Mouse (Mus musculus) MEL (cell line): ENCODE measurements around the gene Ctnnd2. TPM values are rescaled to one million over a fixed set of nuclear protein-coding genes. Genes with fewer than 3 reads are reported as not detected.

Experiments used
- DNase-seq: peaks from one replicate; pipeline ENCODE4 v3.0.0; 2011; ENCODE audit warnings: low read depth, low spot score
- H3K27ac ChIP-seq: 2 replicates; pipeline ENCODE4 v1.5.1; 2012; ENCODE audit warnings: low read depth, mild to moderate bottlenecking, control low read depth, low read length, moderate library complexity; ENCODE audit not compliant: control insufficient read depth
- H3K27me3 ChIP-seq, 2 experiments: fragments of 150-350 bp in 1 of 2; sonication (generic) in 1 of 2; 2 replicates each; pipeline ENCODE4 v1.6.1; 2012; ENCODE audit warnings: low read length in 2 of 2, mild to moderate bottlenecking in 2 of 2, improper control_type of control experiment in 1 of 2, moderate library complexity in 1 of 2; ENCODE audit not compliant: insufficient read depth in 2 of 2, control insufficient read depth in 1 of 2
- H3K36me3 ChIP-seq, 2 experiments: 2 replicates each; pipeline ENCODE4 v1.6.1; 2012 to 2014; ENCODE audit warnings: low read length in 2 of 2, improper control_type of control experiment in 1 of 2, inconsistent platforms in 1 of 2, mild to moderate bottlenecking in 1 of 2; ENCODE audit not compliant: insufficient read depth in 2 of 2, control insufficient read depth in 1 of 2
- H3K4me1 ChIP-seq, 2 experiments: fragments of 150-350 bp in 1 of 2; sonication (generic) in 1 of 2; 2 replicates each; pipeline ENCODE4 v1.6.1; 2012; ENCODE audit warnings: low read length in 2 of 2, improper control_type of control experiment in 1 of 2, mild to moderate bottlenecking in 1 of 2; ENCODE audit not compliant: insufficient read depth in 2 of 2, control insufficient read depth in 1 of 2
- H3K4me3 ChIP-seq, 2 experiments: fragments of 150-350 bp in 1 of 2; sonication (generic) in 1 of 2; 2 replicates each; pipeline ENCODE4 v1.5.1; 2012; ENCODE audit warnings: low read depth in 2 of 2, low read length in 2 of 2, mild to moderate bottlenecking in 2 of 2, moderate library complexity in 2 of 2, control low read depth in 1 of 2, improper control_type of control experiment in 1 of 2; ENCODE audit not compliant: control insufficient read depth in 1 of 2, insufficient read depth in 1 of 2
- H3K79me2 ChIP-seq: 2 replicates; pipeline ENCODE4 v1.6.1; 2012; ENCODE audit warnings: mild to moderate bottlenecking, low read length, moderate library complexity; ENCODE audit not compliant: control insufficient read depth, poor library complexity, insufficient read depth
- H3K9ac ChIP-seq: 2 replicates; pipeline ENCODE4 v1.6.1; 2012; ENCODE audit warnings: low read depth, mild to moderate bottlenecking, control low read depth, low read length, moderate library complexity; ENCODE audit not compliant: control insufficient read depth, poor library complexity, severe bottlenecking
- H3K9me3 ChIP-seq: fragments of 150-350 bp; sonication (generic); replicated peaks from 2 replicates; pipeline ENCODE4 v1.6.1; 2012; ENCODE audit warnings: mild to moderate bottlenecking, low read length, improper control_type of control experiment, moderate library complexity; ENCODE audit not compliant: insufficient read depth
- BHLHE40 ChIP-seq: IDR thresholded peaks from 2 replicates; pipeline ENCODE4 v1.6.1; 2012; ENCODE audit warnings: low read depth, mild to moderate bottlenecking, inconsistent platforms, low read length, improper control_type of control experiment, borderline replicate concordance
- EP300 ChIP-seq, 2 experiments: IDR thresholded peaks; 2 replicates each; pipeline ENCODE4 v1.6.1; 2011; ENCODE audit warnings: improper control_type of control experiment in 2 of 2, low read length in 2 of 2, low read depth in 1 of 2, mild to moderate bottlenecking in 1 of 2
- ETS1 ChIP-seq: IDR thresholded peaks from 2 replicates; pipeline ENCODE4 v1.6.1; 2012; ENCODE audit warnings: low read depth, mild to moderate bottlenecking, inconsistent platforms, low read length, improper control_type of control experiment, moderate library complexity
- GATA1 ChIP-seq: IDR thresholded peaks from 2 replicates; pipeline ENCODE4 v1.6.1; 2011; ENCODE audit warnings: low read depth, low read length, improper control_type of control experiment
- KAT2A ChIP-seq: conservative IDR thresholded peaks from 2 replicates; pipeline ENCODE4 v1.6.1; 2012; ENCODE audit warnings: low read depth, low read length, improper control_type of control experiment, inconsistent platforms
- MXI1 ChIP-seq: IDR thresholded peaks from 2 replicates; pipeline ENCODE4 v1.6.1; 2011; ENCODE audit warnings: mild to moderate bottlenecking, low read depth, low read length, improper control_type of control experiment
- MYC ChIP-seq: IDR thresholded peaks from 2 replicates; pipeline ENCODE4 v1.6.1; 2011; ENCODE audit warnings: low read depth, mild to moderate bottlenecking, low read length, improper control_type of control experiment, moderate library complexity
- NRF1 ChIP-seq: IDR thresholded peaks from 2 replicates; pipeline ENCODE4 v1.6.1; 2014; ENCODE audit warnings: low read depth, mild to moderate bottlenecking, inconsistent platforms, low read length, improper control_type of control experiment, moderate library complexity; ENCODE audit not compliant: poor library complexity, insufficient read depth, severe bottlenecking
- POLR2A ChIP-seq, 2 experiments: IDR thresholded peaks; 2 replicates each; pipeline ENCODE4 v1.6.1; 2011 to 2012; ENCODE audit warnings: low read length in 2 of 2, mild to moderate bottlenecking in 2 of 2, control low read depth in 1 of 2, improper control_type of control experiment in 1 of 2, low read depth in 1 of 2, moderate library complexity in 1 of 2; ENCODE audit not compliant: control insufficient read depth in 1 of 2, insufficient read depth in 1 of 2, poor library complexity in 1 of 2
- POLR2AphosphoS5 ChIP-seq: IDR thresholded peaks from 2 replicates; pipeline ENCODE4 v1.6.1; 2012; ENCODE audit warnings: low read depth, borderline replicate concordance, mild to moderate bottlenecking, inconsistent platforms, low read length, moderate library complexity, mixed read lengths
- RAD21 ChIP-seq: IDR thresholded peaks from 2 replicates; pipeline ENCODE4 v1.6.1; 2011; ENCODE audit warnings: mild to moderate bottlenecking, low read depth, low read length, improper control_type of control experiment
- UBTF ChIP-seq: IDR thresholded peaks from 2 replicates; pipeline ENCODE4 v1.6.1; 2012; ENCODE audit warnings: low read depth, mild to moderate bottlenecking, inconsistent platforms, low read length, improper control_type of control experiment, moderate library complexity, borderline replicate concordance; ENCODE audit not compliant: insufficient read depth
- USF2 ChIP-seq, 2 experiments: IDR thresholded peaks; 2 replicates each; pipeline ENCODE4 v1.6.1; 2011 to 2012; ENCODE audit warnings: improper control_type of control experiment in 2 of 2, low read length in 2 of 2, borderline replicate concordance in 1 of 2, inconsistent platforms in 1 of 2, low read depth in 1 of 2, mild to moderate bottlenecking in 1 of 2; ENCODE audit not compliant: insufficient read depth in 1 of 2
- ZNF384 ChIP-seq: IDR thresholded peaks from 2 replicates; pipeline ENCODE4 v1.6.1; 2012; ENCODE audit warnings: low read depth, mild to moderate bottlenecking, inconsistent platforms, low read length, improper control_type of control experiment
- polyA plus RNA-seq, 2 experiments: library from polyadenylated mRNA; stranded (reverse) in 1 of 2; unstranded in 1 of 2; fragments of >175 nt in 1 of 2; fragments of >200 nt in 1 of 2; gene quantifications; 2 replicates each; pipeline versions ENCODE4 v1.2.1 to v1.2.4; 2012; ENCODE audit warnings: low replicate concordance in 2 of 2, low read depth in 1 of 2; ENCODE audit not compliant: insufficient read length in 2 of 2, insufficient read depth in 1 of 2, missing spikeins in 1 of 2
- total RNA-seq: library from RNA; depleted of rRNA; stranded (reverse); fragments of 300-350 nt; gene quantifications from 2 replicates; pipeline ENCODE4 v1.2.3, GENCODE M21; 2012

The Ctnnd2 gene
- total and polyA plus RNA-seq, 3 experiments = 0.03 TPM; not detected in 2

- no peaks in the 10 kb centered on the region for H3K27me3 ChIP-seq
- no peak overlapping the region for H3K9ac ChIP-seq
- no peaks in the 10 kb centered on the region for H3K9me3 ChIP-seq
- no peak for DNase-seq
- H3K4me1 ChIP-seq = no peaks in the 10 kb centered on the region
- no peaks in the 10 kb centered on the region for H3K36me3 ChIP-seq
- TF ChIP-seq BHLHE40 = no peak
- no peak for TF ChIP-seq USF2 (IDR thresholded peaks at IDR 0.05; ENCODE audit: borderline replicate concordance in 1 of 2, insufficient read depth in 1 of 2, low read depth in 1 of 2, low read length in 2 of 2)
- no peak for TF ChIP-seq NRF1
- no peak for TF ChIP-seq KAT2A
- TF ChIP-seq GATA1 = no peak
- no peak for TF ChIP-seq POLR2AphosphoS5
- TF ChIP-seq UBTF = no peak
- no peak for TF ChIP-seq ETS1
- TF ChIP-seq MXI1 = no peak
- no peak for TF ChIP-seq RAD21
- TF ChIP-seq EP300 (IDR thresholded peaks at IDR 0.05; ENCODE audit: low read depth in 1 of 2, low read length in 2 of 2) = no peak
- H3K27ac ChIP-seq = no peak overlapping the region
- H3K4me3 ChIP-seq = no peak overlapping the region
- H3K79me2 ChIP-seq = no peaks in the 10 kb centered on the region
Measured at GRCm38 (mm10) chr15:30634522-30634921, 462.1 kb downstream of the Ctnnd2 start.

GRCm38 (mm10) chr15:30640651-30641050 is 468.3 kb downstream of the Ctnnd2 start:
- no peaks in the 10 kb centered on the region for H3K9me3 ChIP-seq
- no peak for DNase-seq
- H3K4me1 ChIP-seq = no peaks in the 10 kb centered on the region
- H3K27me3 ChIP-seq = no peaks in the 10 kb centered on the region
- no peak overlapping the region for H3K27ac ChIP-seq
- H3K9ac ChIP-seq = no peak overlapping the region
- H3K36me3 ChIP-seq = no peaks in the 10 kb centered on the region
- no peak overlapping the region for H3K4me3 ChIP-seq
- TF ChIP-seq ZNF384 = no peak
- no peak for TF ChIP-seq BHLHE40
- TF ChIP-seq MXI1 = no peak
- no peak for TF ChIP-seq POLR2A (IDR thresholded peaks at IDR 0.05; ENCODE audit: control insufficient read depth in 1 of 2, insufficient read depth in 1 of 2, low read depth in 1 of 2, low read length in 2 of 2, poor library complexity in 1 of 2)
- no peak for TF ChIP-seq RAD21
- TF ChIP-seq MYC = no peak
- TF ChIP-seq ETS1 = no peak
- H3K79me2 ChIP-seq = no peaks in the 10 kb centered on the region
